Mouse (Mus musculus) intestine, embryonic 16.5 days (tissue): ENCODE measurements around the gene Dnase2a. TPM values are rescaled to one million over a fixed set of nuclear protein-coding genes. Genes with fewer than 3 reads are reported as not detected.

Source experiments
- ATAC-seq: fragments of 200-750 bp; cut with Nextera tagmentation; 2 replicates; pipeline ENCODE4 v1.8.0; 2017; ENCODE audit warnings: moderate TSS enrichment, moderate library complexity
- H3K27ac ChIP-seq: fragments of 300-500 bp; sonication (generic); 2 replicates; pipeline ENCODE4 v1.5.1; 2014; ENCODE audit warnings: mild to moderate bottlenecking, low read length
- H3K27me3 ChIP-seq: fragments of 300-500 bp; sonication (generic); replicated peaks from 2 replicates; pipeline ENCODE4 v1.6.1; 2014; ENCODE audit warnings: low read length, control low read depth, mixed read lengths; ENCODE audit not compliant: control insufficient read depth, insufficient read depth
- H3K36me3 ChIP-seq: fragments of 300-500 bp; sonication (generic); 2 replicates; pipeline ENCODE4 v1.6.1; 2014; ENCODE audit warnings: low read length, control low read depth; ENCODE audit not compliant: control insufficient read depth, insufficient read depth
- H3K4me1 ChIP-seq: fragments of 300-500 bp; sonication (generic); 2 replicates; pipeline ENCODE4 v1.6.1; 2014; ENCODE audit warnings: low read length, control low read depth, mixed read lengths; ENCODE audit not compliant: control insufficient read depth, insufficient read depth
- H3K4me2 ChIP-seq: fragments of 300-500 bp; sonication (generic); 2 replicates; pipeline ENCODE4 v1.6.1; 2014; ENCODE audit warnings: low read depth, low read length, control low read depth
- H3K4me3 ChIP-seq: fragments of 300-500 bp; sonication (generic); 2 replicates; pipeline ENCODE4 v1.5.1; 2014; ENCODE audit warnings: mild to moderate bottlenecking, low read length
- H3K9ac ChIP-seq: fragments of 300-500 bp; sonication (generic); 2 replicates; pipeline ENCODE4 v1.6.1; 2014; ENCODE audit warnings: low read depth, low read length
- H3K9me3 ChIP-seq: fragments of 300-500 bp; sonication (generic); 2 replicates; pipeline ENCODE4 v1.6.1; 2016; ENCODE audit warnings: low read length, control low read depth; ENCODE audit not compliant: control insufficient read depth
- WGBS: fragments of 180-500 bp; shearing (Covaris S2); extraction: QIAGEN DNeasy Blood & Tissue Kit; methylation state at CpG from one replicate; pipeline ENCODE4 v1.1.7; 2014; 5-methylcytosine and 5-hydroxymethylcytosine counted together
- polyA plus RNA-seq: library from polyadenylated mRNA; unstranded; fragments of >200 nt; fragmentation: Nextera tagmentation; extraction: Ambion mirVana; gene quantifications from 2 replicates; pipeline ENCODE4 v1.2.1, GENCODE M21; 2015

Gene Dnase2a
- polyA plus RNA-seq = 7.3 and 10.2 TPM in 2 replicates

DNA sequence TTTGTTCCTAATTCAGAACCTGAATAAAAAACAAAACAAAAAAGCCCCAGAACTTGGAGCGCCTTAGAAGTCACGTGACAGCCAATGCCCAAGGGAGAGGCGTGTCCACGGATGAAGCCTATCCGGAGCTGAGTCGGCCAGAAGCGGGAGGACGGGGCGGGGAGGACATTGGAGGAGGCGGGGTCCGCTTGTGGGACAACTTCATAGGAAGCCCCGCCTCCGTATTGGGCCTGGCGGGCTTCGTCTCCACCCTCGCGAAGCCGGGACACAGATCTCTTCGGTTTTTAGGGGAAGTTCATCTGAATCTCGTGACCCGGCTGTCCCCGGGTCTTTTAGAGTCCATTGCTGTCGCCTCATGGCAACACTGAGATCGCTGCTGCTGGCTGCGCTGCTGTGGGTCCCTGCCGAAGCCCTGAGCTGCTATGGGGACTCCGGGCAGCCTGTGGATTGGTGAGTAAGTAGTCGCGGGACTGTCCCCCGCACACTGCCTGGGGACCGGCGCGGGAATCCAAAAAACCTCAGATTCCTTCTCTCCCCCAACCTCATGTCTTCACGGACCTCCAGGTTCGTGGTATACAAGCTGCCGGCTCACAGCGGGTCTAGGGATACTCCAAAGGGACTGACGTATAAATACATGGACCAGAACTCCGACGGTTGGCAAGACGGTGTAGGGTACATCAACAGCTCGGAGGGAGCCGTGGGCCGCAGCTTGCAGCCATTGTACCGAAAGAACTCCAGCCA, at the start of gene Dnase2a:
Gene Dnase2a (plus strand): TSS at position 140 of the 741 bp plus-strand sequence.
- peaks cover 11% of the 10 kb centered on the region; the same call in 1 of the 2 replicates for H3K4me1 ChIP-seq

DNA sequence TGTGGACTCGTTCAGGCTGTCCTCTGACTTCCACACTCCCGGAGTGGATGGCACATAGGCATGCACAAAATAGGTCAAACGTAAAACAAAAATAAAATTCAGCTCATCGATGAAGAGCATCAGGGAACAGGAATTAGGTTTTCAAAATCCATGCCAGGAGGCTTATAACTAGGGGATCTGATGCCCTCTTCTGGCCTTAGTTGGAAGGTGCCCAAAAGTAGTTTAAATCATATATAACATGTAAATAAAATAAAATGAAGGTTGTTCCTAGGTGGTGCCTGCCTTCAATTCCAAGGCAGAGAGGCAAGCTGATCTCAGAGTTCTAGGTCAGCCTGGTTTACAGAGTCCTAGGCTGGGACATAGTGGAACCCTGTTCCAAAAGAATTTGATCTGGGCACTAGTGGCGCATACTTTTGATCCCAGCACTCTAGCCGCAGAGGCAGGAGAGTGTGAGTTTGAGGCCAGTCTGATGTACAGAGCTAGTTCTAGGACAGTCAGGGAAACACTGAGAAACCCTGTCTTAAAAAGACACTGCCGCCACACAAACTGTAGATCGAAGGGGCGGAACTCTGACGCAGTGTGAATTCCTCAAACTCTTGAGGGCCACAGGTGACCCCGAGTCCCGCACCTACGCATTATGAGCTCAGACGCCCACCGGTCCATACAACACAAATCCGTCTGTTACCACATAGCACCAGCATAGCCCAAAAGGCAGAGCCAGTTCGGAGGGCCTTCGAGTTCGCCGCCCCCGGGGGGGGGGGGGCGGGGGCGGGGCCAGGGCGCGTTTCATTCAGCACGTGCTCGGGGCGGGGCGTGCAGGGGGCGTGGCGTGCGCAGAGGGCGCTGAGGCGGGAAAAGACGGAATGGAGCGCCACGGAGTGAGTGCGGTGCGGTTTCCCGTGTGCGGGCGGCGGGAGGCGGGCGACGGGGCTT, 36.7 kb upstream of the Dnase2a start, which contains the start of gene Syce2:
Gene Syce2 (plus strand): TSS at position 736 of the 933 bp plus-strand sequence.
- H3K9me3 ChIP-seq = no peaks in the 10 kb centered on the region
- WGBS = 13% methylated on average over 46 of the region's 46 CpGs
- no peaks in the 10 kb centered on the region for H3K27me3 ChIP-seq
- H3K36me3 ChIP-seq = no peaks in the 10 kb centered on the region; the same call in 1 of the 2 replicates
- peak within 1 kb of the TSS; percentile 99 for H3K4me2 ChIP-seq
- peak within 1 kb of the TSS; percentile 57 for H3K4me3 ChIP-seq
- peaks cover 16% of the 10 kb centered on the region for H3K4me1 ChIP-seq
- peak within 1 kb of the TSS; percentile 69 for H3K9ac ChIP-seq
- peak; percentile 72 for ATAC-seq
- H3K27ac ChIP-seq = peak within 1 kb of the TSS; percentile 59; the same call in 1 of the 2 replicates

More for the DNA sequence above, at the start of gene Dnase2a:
- H3K27me3 ChIP-seq = peaks cover 23% of the 10 kb centered on the region
- no peak within 1 kb of the TSS for H3K27ac ChIP-seq
- peak within 1 kb of the TSS; percentile 93 for H3K4me2 ChIP-seq
- peak; percentile 91 for ATAC-seq
- H3K9ac ChIP-seq = peak within 1 kb of the TSS; percentile 73
- WGBS = 1% methylated on average over 45 of the region's 45 CpGs
- peak within 1 kb of the TSS; percentile 66 for H3K4me3 ChIP-seq
- H3K36me3 ChIP-seq = no peaks in the 10 kb centered on the region
- H3K9me3 ChIP-seq = no peaks in the 10 kb centered on the region

DNA sequence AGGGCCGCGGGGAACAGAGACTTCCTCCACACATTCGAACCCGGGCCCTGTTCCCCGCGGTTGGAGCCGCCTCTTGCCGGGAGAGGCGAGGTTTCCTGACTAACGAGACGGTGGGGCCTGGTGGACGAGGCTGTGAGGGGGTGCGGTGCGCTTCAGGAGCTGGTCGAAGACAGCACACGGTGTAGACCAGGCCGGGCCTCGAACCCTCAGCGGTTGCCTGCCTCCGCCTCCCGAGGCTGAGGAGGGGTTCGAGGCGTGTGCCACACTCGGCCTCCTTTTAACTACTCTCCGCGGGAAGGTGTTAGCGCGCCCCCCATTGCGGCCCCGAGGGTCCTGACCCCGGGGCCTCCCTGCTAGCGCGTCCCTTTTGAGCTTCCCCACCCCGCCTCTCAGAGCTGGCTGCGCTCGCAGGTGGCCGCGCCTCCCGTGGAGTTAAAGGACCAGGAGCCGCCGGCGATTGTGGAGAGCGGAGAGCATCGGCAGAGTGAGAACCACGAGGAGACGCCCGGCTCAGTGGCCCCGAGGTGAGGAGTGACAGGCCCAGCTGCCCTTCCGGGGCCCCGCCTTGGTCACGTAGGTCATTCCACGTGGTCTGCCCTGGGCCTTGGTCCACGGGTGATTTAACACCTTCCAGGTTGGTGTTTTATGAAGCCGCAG, 35.9 kb upstream of the Dnase2a start:
- peak overlapping the region; percentile 99 for H3K4me2 ChIP-seq
- no peak overlapping the region for H3K27ac ChIP-seq
- H3K27me3 ChIP-seq = no peaks in the 10 kb centered on the region
- peaks cover 16% of the 10 kb centered on the region for H3K4me1 ChIP-seq
- no peaks in the 10 kb centered on the region; the same call in 1 of the 2 replicates for H3K36me3 ChIP-seq
- ATAC-seq = peak; percentile 67
- peak overlapping the region; percentile 69 for H3K9ac ChIP-seq
- H3K9me3 ChIP-seq = no peaks in the 10 kb centered on the region
- 2% methylated on average over 54 of the region's 54 CpGs for WGBS
- peak overlapping the region; percentile 57 for H3K4me3 ChIP-seq

DNA sequence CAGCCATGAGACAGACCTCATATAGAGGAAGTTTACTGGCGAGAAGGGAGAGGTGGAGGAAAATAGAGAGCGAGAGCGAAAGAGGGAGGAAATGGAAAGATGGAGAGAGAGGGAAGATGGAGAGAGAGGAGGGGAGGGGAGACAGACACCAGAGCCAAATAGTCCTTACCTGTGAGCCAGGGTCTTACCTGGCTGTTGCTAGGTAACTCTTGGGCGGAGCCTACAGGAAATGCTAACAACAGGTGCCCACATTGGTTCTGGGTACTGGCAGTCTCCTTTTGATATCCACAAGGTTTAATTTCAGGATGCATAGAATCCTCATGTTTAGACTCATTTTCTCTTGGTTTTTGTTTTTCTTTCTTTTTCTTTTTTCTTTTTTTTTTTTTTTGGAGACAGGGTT, 35.3 kb upstream of the Dnase2a start:
- Histone ChIP-seq H3K27ac (no peak overlapping the region), H3K4me1 (peaks cover 16% of the 10 kb centered on the region), H3K9me3 (no peaks in the 10 kb centered on the region), H3K9ac (no peak overlapping the region), H3K4me2 (peak overlapping the region; percentile 99), H3K36me3 (no peaks in the 10 kb centered on the region; the same call in 1 of the 2 replicates), H3K4me3 (peak overlapping the region; percentile 57), H3K27me3 (no peaks in the 10 kb centered on the region)
- WGBS = 75% methylated on average over 4 of the region's 4 CpGs
- no peak for ATAC-seq

DNA sequence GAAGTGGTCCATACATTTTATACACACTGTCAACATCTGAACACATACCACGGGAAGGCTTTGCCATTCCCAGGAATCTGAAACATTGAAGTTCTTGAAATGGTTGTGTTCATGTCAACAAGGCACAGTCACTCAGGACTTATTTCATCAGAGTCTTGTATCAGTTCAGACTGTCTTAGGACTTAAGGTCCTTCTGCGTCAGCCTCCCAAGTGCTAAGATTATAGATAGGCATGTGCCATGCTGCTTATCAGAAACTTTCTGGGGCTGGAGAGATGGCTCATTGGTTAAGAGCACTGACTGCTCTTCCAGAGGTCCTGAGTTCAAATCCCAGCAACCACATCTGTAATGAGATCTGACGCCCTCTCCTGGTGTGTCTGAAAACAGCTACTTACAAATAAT, 34.0 kb upstream of the Dnase2a start:
- H3K9ac ChIP-seq = no peak overlapping the region
- WGBS = 91% methylated on average over 3 of the region's 3 CpGs
- no peaks in the 10 kb centered on the region for H3K27me3 ChIP-seq
- H3K36me3 ChIP-seq = no peaks in the 10 kb centered on the region
- no peaks in the 10 kb centered on the region for H3K9me3 ChIP-seq
- no peak for ATAC-seq
- H3K4me2 ChIP-seq = no peak overlapping the region
- H3K4me3 ChIP-seq = no peak overlapping the region
- no peak overlapping the region for H3K27ac ChIP-seq
- H3K4me1 ChIP-seq = peaks cover 16% of the 10 kb centered on the region

DNA sequence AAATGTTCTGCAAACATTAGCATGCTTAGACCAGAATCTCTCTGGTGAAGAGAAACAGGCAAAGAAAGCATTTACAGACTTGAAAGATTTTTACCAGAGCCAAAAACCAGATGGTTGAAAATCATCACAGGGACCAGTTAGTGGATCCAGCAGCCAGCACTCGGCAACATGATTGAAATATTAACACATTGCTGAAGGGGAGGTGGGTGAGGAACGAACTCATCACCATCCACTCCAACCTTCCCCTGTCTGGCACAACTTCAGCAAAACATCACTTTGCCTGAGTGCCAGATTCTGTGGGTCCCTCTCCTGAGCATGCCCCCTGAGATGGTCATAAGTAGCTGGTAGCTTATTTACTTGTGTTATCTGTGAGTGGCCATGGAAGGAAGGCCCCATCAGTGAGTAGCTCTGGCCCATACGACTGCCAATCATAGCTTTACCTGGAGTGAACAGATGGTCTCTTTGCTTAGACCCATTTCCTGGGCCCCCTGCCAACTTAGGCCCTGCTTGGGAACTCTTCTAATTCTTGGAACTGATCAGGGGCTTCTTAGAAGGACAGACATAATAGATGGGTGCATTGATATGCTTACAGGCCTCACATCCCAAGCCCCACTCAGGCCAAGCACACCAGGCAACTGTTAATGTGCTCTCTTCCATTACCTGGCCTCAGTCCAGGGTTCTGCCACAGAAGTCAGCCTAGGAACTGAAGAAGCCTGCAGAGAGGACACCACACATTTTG, 30.9 kb upstream of the Dnase2a start:
- no peaks in the 10 kb centered on the region for H3K27me3 ChIP-seq
- H3K4me2 ChIP-seq = no peak overlapping the region
- no peak overlapping the region for H3K4me3 ChIP-seq
- H3K27ac ChIP-seq = no peak overlapping the region
- H3K4me1 ChIP-seq = peaks cover 6% of the 10 kb centered on the region
- H3K9ac ChIP-seq = no peak overlapping the region
- WGBS = 77% methylated on average over 3 of the region's 3 CpGs
- H3K9me3 ChIP-seq = no peaks in the 10 kb centered on the region
- no peaks in the 10 kb centered on the region for H3K36me3 ChIP-seq
- ATAC-seq = no peak

DNA sequence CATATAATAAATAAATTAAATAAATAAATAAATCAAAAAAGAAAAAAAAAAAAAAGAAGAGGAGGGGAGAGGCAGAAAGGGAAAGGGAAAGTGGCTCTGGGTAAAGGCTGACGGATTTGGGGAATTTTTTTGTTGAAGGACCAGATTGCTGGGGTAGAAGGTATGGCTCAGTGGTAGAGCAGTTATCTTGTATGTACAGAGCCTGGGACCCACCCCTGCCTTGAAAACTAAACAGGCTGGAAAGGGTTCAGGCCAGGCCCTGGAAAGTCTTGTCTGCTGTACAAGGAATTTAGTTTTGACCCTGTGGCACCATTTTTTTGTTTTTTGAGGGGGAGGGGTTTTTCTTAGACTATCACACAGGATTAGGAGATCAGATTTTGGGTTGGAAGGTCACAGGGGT, 29.4 kb upstream of the Dnase2a start:
- Histone ChIP-seq H3K4me2 (no peak overlapping the region), H3K27me3 (no peaks in the 10 kb centered on the region), H3K4me3 (no peak overlapping the region), H3K9ac (no peak overlapping the region), H3K4me1 (no peaks in the 10 kb centered on the region), H3K9me3 (no peaks in the 10 kb centered on the region), H3K36me3 (no peaks in the 10 kb centered on the region), H3K27ac (no peak overlapping the region)
- ATAC-seq = no peak
- 80% methylated on average over 1 of the region's 1 CpGs for WGBS

DNA sequence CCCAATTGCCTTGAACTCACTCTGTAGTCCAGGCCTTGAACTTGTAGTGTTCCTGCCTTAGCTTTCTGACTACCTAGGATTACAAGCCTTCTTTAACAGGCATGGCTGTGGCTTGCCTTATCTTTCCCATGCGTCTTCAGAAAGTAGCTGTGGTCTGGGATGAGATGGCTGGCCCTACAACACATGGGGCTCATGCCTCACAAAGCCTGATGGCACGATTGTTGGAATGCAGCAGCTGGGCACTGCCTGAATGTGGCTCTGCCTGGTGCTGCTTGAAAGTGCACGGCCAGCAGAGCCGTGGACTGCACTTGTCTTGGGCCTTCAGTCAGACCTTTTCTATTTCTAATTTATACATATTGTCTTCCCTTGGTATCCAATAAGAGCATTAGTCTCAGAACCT, 23.6 kb upstream of the Dnase2a start:
- Histone ChIP-seq H3K36me3 (peaks cover 3% of the 10 kb centered on the region; the same call in 1 of the 2 replicates), H3K4me3 (no peak overlapping the region), H3K9me3 (no peaks in the 10 kb centered on the region), H3K4me1 (no peaks in the 10 kb centered on the region), H3K27ac (no peak overlapping the region), H3K9ac (no peak overlapping the region), H3K27me3 (no peaks in the 10 kb centered on the region), H3K4me2 (no peak overlapping the region)
- no peak for ATAC-seq
- WGBS = 87% methylated on average over 4 of the region's 4 CpGs
